Mouse (Mus musculus) CD4-positive helper T cell, adult 2 months (primary cell): Measurements from ENCODE around the gene Rnf212b.
A peak's percentile ranks its signal among the peaks of the same experiment; 100 is the strongest.
"Not testable (repeated sequence)": the region's sequence is repeated elsewhere in the genome, so short reads cannot be mapped to it uniquely, and the experiment has no call there.

ENCODE experiments used
- DNase-seq: peaks from one replicate; pipeline ENCODE4 v3.0.0-alpha.2; 2012; ENCODE audit warnings: low read depth, missing footprints, low spot score

Gene Rnf212b

DNA sequence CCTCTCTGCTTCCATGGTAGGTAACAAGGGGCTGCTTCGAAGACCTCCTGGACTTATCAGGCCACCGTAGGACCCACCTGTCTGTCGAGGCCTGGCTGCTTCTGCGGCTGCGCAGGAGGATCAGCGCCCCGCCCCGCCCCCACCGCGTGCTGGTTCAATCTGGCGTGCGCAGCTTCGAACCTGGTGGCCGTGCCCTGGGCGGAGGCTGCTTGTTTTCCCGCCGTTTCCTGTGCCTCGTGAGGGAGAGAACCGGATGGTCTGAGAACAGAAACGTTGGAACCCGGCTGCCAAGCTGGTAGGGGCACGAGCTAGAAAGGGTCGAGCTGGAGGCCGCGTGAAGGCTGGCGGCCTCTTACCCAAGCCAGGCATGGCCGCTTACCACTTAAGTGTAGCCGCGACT lies at the start of gene Rnf212b:
TSS of gene Rnf212b (plus strand) at position 151 of the 400 bp plus-strand sequence.
- no peak for DNase-seq

DNA sequence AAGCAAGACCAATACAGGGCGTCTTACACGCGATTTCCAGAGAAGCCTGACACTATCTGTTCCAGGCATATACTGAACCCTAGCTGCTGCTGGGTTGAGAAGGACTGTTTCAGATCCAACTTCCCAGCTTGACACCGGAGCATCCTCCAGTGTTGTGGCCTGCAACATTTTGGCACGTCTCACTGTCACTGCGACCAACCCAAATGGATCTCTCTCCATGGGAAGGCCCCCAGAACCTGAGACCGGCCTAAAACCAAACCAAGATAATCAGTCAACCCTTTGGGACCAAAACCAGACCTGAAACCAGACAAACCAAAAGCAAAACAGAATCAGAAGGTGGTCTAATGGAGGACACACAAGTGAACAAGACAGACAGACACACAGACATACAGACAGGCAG lies 47.0 kb upstream of the Rnf212b start:
- DNase-seq = not testable (repeated sequence)

- no peak for DNase-seq
Measured at GRCm38 (mm10) chr14:54768314-54769067, 45.5 kb upstream of the Rnf212b start.

- no peak for DNase-seq
Measured at GRCm38 (mm10) chr14:54769068-54769425, 44.9 kb upstream of the Rnf212b start.

- no peak for DNase-seq
Measured at GRCm38 (mm10) chr14:54770373-54770772, 43.6 kb upstream of the Rnf212b start.

GRCm38 (mm10) chr14:54772333-54772856 lies 41.5 kb upstream of the Rnf212b start:
- DNase-seq = no peak

GRCm38 (mm10) chr14:54775534-54776041 lies 38.4 kb upstream of the Rnf212b start:
- DNase-seq = no peak

DNA sequence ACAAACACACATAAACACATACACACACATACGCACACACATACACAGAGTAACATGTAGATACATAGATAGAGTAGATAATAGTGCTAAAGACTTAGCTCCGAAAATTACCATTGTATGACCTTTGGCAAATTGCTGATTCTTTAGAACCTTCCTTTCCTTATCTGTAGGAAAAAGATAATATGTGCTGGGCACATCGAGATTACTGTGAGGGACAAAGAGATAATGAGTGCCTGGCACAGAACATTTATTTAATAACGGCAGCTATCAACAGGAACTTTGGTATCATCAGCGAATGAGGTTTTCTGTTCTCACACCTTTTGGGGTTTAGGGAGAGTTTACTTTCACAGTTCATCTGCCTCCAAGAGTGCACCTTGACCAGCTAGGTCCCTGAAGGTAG lies 37.2 kb upstream of the Rnf212b start:
- DNase-seq = no peak

DNA sequence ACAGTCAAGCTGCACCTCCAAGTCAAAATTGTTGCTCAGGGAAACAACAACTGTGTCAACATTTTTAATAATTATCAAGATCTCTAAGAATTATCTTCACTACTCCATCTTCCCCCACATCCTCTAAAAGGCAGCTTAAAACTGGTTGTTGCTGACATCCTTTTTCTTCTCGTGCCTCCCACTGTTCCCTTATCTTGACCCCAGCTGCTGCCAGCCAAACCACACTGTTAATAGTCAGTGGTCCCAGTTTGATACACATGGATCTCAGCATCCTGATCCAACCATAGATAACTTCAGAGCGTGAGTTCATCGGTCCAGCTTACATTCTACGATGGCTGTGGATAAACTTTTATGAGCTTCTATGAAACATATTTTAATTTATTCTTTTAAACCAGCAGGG lies 36.0 kb upstream of the Rnf212b start:
- no peak for DNase-seq

GRCm38 (mm10) chr14:54780084-54780483 lies 33.9 kb upstream of the Rnf212b start:
- no peak for DNase-seq

GRCm38 (mm10) chr14:54780836-54781609 lies 32.9 kb upstream of the Rnf212b start:
- DNase-seq = peak; percentile 21

GRCm38 (mm10) chr14:54781610-54782365 lies 32.2 kb upstream of the Rnf212b start, which contains the start of gene Slc7a8:
TSS of gene Slc7a8 (minus strand) at chr14:54781946.
- DNase-seq = peak; percentile 56

DNA sequence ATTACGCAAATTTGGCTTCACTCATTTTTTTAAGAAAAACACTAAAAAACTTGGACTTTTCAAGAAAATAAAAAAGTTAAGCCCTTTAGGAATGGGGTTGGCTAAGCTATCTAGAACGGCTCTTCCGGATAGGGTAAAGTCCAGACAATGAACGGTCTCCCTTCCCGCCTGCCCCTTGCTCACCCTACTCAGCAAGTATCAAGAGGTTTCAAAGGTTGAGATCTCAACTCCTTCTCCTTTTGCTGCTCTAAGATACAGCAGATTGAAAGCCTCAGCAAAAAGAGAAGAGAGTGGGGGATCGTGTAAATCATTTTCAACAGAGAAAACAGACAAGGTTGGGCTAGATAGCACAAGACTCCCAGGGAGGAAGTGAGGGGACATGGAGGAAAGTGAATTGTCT lies 31.0 kb upstream of the Rnf212b start:
- no peak for DNase-seq

DNA sequence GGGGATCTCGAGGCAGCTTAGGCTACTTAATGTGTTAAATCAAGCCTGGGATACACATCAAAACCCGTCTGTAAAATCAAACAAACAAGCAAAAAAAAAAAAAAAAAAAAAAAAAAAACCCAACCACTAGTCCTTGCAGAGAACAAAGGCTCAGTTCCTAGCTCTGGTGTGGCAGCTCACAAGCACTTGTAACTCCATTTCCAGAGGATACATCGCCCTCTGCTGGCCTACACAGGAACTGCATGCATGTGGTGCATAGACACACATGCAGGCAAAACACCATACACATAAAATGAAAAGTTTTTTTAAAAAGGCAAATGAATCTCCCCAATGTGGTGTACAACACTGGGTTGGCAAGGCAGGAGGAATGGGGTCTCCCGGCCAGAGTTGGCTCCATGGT lies 28.0 kb upstream of the Rnf212b start:
- DNase-seq = peak; percentile 68

DNA sequence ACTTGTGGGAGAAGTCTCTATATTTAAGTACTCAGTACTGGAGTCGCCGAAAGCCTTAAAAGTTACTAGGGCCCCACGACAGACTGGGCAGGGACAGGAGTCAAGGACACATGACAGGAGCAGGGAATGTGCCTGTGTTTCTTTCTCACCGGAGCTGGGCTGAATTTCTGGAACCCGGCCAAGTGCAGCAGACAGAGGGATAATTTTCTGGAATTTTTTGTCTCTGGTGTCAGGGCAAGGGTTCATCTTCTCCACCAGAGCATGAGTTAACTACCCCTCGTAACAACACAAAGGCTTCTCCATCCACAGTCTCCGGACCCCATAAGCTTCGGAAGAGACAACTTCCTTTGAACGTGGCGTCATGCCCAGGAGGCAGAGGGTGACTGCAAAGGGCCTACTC lies 27.5 kb upstream of the Rnf212b start:
- DNase-seq = no peak

DNA sequence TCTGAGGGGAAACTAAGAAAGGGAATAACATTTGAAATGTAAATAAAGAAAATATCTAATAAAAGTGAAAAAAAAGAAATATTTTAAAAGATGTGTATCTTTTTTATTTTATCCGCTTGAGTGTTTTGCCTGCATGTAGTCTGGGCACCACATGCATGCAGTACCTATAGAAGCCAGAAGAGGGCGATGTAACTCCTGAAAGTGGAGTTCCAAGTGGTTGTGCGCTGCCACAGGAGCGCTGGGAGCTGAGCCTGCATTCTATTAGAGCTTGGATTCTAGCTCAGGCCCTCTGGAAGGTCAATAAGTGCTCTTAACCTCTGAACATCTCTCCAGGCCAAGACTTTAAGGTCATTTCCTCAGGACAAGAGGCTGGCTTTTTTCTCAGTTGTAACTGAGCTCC lies 26.7 kb upstream of the Rnf212b start:
- DNase-seq = peak; percentile 15

DNA sequence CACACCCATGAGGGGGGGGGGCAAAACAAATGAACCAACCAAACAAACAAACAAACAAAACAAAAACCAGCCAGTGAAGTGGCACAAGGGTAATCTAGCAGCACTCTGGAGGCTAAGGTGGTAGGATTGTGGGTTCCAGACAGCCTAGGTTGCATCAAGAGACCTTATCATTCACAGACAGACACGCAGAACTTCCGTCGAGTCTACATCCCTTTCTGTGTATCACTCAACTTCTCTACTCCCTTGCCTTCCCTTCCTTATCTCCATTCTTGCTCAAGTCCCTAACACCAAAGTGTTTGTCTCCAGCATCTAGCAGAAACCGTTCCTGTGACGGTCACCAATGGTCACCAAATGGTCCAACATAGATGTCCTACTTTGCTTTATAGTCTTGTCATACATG lies 25.7 kb upstream of the Rnf212b start:
- no peak for DNase-seq

GRCm38 (mm10) chr14:54792166-54792565 lies 21.8 kb upstream of the Rnf212b start:
- no peak for DNase-seq

DNA sequence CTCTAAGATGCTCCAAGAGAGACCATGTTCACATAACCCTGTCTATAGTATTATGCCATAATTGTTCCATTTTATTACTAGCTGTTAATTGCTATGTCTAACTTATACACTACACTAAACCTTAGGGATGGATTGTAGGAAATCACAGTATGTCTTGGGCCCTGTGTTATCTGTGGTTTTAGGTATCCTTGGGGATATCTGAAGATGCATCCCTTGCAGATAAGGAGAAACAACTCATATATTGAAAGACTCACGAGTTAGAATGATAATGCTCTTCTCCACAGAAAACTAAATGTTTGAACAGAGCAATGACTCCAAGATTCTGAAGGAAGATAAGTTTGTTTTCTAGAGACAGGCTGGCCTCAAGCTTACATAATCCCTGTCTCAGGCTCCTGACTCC lies 20.6 kb upstream of the Rnf212b start:
- DNase-seq = no peak

DNA sequence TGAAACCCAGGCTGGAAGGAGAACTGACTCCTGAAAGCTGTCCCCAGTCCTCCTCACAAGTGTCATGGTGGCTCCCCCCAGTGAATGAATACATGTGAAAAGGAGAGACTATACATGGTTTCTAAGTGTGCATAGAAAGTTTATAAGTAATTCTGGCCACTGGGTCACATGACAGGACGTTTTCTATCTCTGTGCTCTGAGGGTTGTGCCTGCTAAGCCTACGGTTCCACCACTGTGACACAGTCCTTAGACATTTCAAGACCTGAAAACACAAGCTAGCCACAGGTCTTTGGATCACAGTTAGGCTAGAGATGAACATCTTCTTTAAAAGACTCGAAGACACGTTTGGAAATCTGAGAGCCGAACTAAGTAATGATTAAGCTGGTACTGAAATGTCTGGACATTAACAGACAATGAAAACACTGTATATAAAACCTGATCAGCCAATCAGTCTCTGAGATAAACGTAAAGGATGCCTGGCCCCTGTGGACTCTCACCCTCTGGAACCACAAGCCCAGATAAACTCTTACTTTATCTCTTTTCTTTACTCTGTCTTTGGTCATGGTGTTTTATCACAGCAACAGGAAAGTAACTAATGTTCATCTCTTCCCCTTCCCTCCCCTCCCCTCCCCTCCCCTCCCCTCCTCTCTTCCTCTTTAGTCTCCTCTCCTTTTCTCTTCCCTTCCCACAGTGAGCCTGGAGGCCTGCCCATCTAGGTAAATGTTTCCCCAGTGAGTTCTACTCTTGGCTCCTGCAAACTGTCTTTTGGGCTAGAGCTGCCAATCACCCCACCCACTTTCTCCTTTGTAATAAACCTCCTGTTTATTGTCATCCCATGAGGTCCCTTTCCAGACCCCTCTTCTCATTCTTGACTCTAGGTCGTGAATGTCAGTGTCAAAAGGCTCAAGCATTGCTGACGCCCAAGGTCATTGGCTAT lies 19.8 kb upstream of the Rnf212b start:
- no peak for DNase-seq

DNA sequence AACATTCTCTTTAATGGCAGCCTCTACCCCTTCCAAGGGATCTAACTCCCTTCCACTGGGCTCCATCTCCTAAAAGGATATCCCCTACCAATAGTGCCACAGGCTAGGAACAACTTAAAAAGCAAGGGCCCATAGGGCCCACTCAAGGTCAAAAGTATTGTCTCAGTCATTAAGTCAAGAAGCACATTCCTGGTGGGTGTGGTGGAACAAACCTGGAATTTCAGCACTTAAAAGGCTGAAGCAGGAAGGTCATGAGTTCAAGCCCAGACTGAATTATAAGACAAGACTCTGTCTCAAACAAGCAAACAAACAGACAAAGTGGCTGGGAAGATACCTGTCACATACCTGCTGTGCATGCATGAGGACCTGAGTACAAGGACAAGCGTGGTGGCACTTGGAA lies 18.0 kb upstream of the Rnf212b start:
- no peak for DNase-seq
